Mouse (Mus musculus): Measurements from ENCODE around the gene Actl11. TPM values are rescaled to one million over a fixed set of nuclear protein-coding genes. Genes with fewer than 3 reads are reported as not detected.
A peak's percentile ranks its signal among the peaks of the same experiment; 100 is the strongest.

Actl11 gene
- total RNA-seq, 2 experiments from 2014 or later: not detected

DNA sequence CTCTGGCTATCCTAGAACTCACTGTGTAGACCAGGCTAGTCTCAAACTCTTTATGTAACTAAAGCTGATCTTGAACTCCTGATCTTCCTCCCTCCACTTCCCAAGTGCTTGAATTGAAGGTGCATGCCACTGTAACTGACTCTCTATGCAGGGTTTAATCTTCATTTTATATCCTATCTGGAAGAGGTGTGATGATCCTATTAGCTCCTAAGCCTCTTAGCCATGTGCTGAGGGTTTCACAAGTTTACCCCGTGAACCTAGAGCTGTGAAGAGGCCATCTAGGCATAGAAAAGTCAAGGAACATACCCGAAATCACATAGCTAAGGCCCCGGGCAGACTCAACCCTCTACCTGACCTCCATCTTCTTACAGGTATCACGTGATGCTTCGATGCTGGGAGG is 8.8 kb upstream of the Actl11 start:
- DNase-seq (ENCODE audit: low spot score in 2 of 2): no peak

- no peak for DNase-seq (ENCODE audit: low spot score in 2 of 2)
Measured at GRCm38 (mm10) chr9:107923021-107923420, 5.2 kb upstream of the Actl11 start.

GRCm38 (mm10) chr9:107923956-107924355 is 4.3 kb upstream of the Actl11 start:
- no peak for DNase-seq (ENCODE audit: low spot score in 2 of 2)

- no peak for DNase-seq (ENCODE audit: low spot score in 2 of 2)
Measured at GRCm38 (mm10) chr9:107925251-107925650, 3.0 kb upstream of the Actl11 start.

DNA sequence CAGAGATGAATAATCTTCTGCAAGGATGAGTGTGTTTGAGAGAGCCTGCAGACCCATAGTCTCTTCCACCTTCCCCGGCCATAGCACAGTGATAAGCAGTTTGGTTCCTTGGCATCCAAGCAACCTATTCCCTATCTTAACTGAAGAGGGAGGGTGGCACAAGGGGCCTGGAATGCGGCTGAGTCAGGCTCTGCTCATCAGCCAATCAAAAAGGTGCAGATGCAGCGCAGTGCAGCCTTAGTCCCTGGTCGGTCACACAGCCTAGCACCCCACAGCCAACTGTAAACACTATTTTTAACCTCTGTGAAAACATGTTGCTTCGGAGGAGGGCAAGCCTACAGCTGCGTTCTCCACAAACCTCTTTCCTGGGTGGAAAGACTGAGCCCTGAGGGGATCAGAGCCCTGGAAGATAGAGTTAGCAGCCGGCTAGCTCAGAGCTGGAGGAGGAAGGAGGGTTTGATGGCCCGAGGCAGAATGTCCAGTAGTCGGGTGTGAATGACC is 1.3 kb upstream of the Actl11 start:
- DNase-seq (ENCODE audit: low spot score in 2 of 2): peak in 1 of 2 experiments; percentile 47

- DNase-seq (ENCODE audit: low spot score in 2 of 2): peak; percentile 48 to 55
Measured at GRCm38 (mm10) chr9:107927749-107928148, 520 bp upstream of the Actl11 start.

GRCm38 (mm10) chr9:107932221-107932620 is 4.0 kb downstream of the Actl11 start:
- DNase-seq (ENCODE audit: low spot score in 2 of 2): peak in 1 of 2 experiments; percentile 60

DNA sequence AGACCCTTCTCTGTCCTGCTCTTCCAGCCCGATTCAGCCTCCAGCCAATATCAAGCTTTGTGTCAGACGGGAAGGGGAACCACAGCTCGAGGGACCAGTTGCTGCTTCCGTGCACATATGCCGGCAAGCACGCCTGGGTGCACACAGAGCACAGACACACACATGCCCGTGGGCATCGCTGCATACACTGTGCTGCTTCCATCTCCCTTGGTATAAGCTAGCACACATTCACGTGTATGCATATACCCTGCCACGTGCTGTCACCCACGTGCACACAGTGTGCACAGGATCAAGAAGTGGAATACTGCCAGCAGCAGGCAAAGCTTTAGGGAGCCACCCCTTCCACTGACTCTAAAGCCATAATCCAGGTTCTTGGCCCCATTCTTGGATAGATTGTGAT is 5.9 kb downstream of the Actl11 start:
- DNase-seq (ENCODE audit: low spot score in 2 of 2): peak; percentile 31 to 54

DNA sequence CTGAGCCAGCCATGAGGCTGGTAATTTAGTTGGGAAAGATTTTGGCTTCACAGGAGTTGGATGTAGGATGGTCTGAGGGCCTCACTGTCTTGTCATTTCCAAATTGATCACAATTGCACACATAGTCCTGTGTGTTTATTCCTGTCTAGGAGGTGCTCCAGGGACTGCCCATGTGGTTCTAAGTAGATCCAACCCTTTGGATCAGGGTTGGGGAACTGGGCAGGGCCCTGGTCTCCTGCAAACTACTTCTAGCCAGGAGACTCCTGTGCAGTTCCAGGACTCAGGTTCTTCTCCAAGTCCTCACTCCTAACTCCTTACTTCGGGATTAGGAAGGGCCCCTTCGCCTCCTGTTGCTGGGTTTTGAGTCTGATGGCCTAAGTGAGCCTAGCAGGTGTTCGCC is 7.1 kb downstream of the Actl11 start, which contains the start of gene Camkv:
Gene Camkv, plus strand, starts transcription at position 301 of the 400 bp plus-strand sequence.
- DNase-seq (ENCODE audit: low spot score in 2 of 2): no peak

DNA sequence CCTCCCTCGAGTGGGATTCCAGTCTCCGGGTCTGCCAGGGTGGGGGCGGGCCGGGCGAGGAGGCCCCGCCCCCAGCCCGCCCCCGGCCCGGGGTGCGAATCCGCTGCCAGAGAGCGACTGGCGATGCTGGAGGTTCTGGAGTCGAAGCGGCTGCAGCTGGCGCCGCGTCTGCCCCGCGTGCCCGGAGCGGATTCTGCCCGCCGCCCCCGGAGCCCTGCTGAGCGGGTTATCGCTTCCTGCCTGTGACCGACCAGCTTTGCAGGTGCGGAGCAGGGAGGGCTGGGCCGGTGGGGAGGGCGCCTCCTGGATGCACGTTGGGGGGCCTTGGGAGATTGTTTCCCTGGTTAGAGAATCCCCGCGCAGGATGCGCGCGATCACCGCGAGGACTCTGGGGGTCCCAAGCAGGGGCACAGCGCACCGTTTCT is 7.5 kb downstream of the Actl11 start:
- peak; percentile 59 to 74 for DNase-seq (ENCODE audit: low spot score in 2 of 2)

DNA sequence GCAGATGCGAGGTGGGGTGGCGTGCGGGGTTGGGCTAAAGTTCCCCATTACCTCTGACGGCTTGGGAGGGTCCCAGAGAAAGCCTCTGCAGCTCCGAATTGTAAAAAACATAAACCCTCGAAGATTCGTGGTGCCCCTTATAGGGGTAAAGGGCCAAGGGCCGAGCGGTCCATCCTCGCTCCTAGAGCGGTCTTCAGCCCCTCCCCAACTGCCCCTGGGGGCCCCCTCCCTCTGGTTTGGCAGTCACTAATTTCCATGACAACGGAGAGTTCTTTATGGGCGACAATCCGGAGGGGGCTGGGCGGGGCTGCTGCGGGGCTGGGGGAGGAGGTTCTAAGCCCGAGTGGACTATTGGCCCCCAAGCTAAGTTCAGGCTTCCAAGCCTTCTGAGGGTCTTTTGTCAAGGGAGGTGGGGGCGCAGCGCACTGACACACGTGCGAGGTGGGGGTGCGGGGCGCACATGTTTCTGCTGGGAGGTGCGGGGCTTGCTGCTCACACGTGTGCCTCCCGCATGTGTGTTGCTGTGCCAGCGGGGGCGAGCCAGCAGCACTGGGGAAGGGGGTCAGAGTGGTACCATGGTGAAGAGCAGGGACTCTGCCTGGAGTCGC is 8.1 kb downstream of the Actl11 start:
- peak; percentile 60 to 67 for DNase-seq (ENCODE audit: low spot score in 2 of 2)

DNA sequence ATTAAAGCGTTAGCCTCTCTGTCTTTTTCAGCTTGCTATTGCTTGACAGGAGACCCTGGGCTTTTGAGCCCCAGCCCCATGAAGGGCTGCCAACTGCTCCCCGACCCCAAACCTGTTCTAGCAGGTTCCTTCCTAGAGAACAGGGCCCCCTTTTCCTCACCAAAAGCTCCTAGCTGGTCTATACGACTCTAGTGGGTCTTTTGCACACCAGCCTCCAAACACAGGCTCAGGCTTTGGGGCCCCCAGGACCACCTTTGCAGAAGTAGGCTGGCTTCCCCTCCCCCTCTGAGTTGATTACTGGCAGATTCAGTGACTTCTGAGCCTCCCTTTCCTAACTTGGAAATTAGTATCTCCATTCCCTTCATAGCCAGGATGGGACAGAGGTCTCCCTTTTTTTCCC is 8.6 kb downstream of the Actl11 start:
- DNase-seq (ENCODE audit: low spot score in 2 of 2): no peak

- peak in 1 of 2 experiments; percentile 43 for DNase-seq (ENCODE audit: low spot score in 2 of 2)
Measured at GRCm38 (mm10) chr9:107947241-107948194, 19.2 kb downstream of the Actl11 start.

GRCm38 (mm10) chr9:107949184-107949921 is 21.1 kb downstream of the Actl11 start:
- no peak for DNase-seq (ENCODE audit: low spot score in 2 of 2)

DNA sequence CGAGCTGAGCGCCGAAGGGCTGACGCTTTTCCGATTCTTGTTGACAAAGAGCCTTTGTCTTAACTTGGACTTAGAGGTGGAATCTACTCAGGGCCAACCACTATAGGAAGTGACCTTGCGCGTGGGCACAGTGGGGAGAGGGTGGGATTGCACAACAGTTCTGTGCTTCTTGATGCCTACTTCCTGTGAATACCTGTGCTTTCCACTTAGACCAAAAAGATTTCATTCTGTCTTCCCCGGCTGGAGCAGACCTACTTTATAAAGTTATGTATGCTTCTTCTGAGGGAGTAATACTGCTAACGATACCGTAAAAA is 21.6 kb downstream of the Actl11 start, which contains the start of gene Traip:
Gene Traip, plus strand, starts transcription at position 215 of the 314 bp plus-strand sequence.
- DNase-seq (ENCODE audit: low spot score in 2 of 2): no peak

GRCm38 (mm10) chr9:107950460-107951355 is 22.4 kb downstream of the Actl11 start:
- peak; percentile 87 to 92 for DNase-seq (ENCODE audit: low spot score in 2 of 2)

DNA sequence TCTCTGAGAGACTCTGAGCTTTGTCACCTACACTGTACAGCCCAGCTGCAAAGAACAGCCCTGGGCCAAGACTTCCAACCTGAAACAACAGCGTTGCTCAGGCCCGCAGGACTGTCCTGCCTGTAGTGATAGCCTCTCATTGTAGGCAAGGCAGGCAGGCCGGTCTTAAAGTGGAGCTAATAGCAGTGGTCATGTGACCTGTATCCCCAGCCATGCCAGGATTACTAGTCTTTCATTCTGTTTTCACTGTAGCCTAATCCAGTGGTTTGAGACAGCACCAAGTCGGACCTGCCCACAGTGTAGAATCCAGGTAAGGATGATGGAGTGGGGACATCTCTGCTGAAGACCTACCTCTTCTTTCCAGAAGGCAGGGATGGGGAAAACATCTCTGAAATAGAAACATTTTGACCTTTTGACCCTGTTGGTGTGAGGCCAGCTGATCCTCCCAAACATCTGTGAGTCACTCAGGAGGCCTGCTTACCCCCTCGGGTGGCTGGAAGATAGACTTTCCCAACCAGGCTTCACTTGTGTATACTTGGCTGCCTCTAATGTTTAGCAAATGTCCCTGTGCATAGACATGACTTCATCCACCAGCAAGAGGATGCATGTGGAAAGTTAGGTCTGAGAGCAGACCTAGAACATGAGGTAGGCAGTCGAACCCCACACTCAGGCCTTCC is 27.5 kb downstream of the Actl11 start:
- no peak for DNase-seq (ENCODE audit: low spot score in 2 of 2)

DNA sequence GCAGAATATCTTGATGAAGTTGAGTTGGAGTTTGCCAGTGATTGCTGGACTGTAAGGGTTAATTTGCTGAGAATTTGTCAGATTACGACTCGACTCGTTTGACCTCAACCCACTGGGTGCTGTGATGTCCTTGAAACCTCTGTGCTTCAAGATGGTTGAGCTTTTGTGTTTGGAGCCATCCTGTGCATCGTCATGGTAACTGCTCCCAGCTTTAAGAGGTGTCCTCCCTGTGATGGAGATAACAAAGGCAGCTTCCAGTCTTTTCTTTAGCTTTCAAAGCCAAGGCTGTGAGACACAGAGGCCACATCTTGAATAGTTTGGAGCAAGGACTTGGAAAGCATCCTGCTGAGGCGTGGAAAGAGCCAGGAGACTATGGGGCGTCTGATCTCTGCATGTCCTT is 28.9 kb downstream of the Actl11 start:
- no peak for DNase-seq (ENCODE audit: low spot score in 2 of 2)

DNA sequence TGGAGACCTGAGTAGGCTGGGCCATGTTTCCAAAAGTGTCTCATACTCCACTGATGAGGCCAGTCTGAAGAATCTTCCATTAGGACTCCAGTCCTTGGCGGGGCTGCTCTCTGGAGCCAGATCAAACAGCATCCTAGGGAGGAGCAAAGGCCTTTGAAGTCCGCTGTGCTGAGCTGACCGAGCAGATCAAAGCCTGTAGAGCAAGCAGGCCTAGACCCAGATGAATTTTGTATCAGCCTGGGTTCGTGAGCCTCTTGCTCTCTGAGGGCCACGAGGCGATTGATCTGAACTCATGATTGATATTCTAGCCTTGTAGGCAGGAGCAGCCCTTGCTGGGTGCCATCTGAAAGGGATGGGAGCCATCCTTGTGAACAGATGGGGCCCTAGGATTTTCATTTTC is 31.6 kb downstream of the Actl11 start:
- DNase-seq (ENCODE audit: low spot score in 2 of 2): no peak

- no peak for DNase-seq (ENCODE audit: low spot score in 2 of 2)
Measured at GRCm38 (mm10) chr9:107960928-107961327, 32.7 kb downstream of the Actl11 start.

Data from layer of hippocampus, adult 18-20 months (tissue).